Mouse (Mus musculus): ENCODE results near the gene Rbm47.

The Rbm47 gene

DNA sequence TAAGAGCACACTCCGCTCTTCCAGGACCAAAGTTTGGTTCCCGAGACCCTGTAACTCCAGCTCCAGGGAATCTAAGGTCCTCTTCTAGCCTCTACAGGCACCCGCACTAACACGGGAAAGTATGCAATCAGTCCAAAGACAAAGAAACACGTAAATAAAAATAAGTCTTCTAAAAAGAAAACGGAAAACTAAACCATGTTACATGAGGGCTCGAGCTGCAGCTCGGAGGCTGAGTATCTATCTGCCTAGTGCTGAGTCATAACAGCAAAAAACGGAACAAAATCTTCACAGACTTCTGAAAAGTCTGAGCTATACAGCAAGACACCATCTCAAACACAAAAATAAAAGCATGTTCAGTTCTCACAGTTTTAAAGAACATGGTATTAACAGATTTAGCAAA, 86.0 kb downstream of the Rbm47 start:
- no peak for DNase-seq (ENCODE audit: low read depth, low spot score)

DNA sequence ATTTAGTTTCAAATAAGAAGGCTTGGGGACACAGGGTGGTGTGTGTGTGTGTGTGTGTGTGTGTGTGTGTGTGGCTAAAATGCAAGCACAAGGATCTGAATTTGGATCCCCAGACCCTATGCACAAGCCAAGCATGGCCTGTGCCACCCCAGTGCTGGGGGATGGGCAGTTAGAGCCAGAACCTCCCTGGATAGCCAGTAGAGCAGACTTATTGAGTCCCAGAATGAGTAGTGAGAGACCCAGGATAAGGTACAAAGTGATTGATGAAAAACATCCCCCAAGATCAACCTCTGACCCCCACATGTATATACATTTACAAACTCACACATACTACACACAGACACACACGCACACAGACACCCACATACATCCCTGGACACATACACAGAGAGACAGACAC, 86.6 kb downstream of the Rbm47 start:
- no peak for DNase-seq (ENCODE audit: low read depth, low spot score)

DNA sequence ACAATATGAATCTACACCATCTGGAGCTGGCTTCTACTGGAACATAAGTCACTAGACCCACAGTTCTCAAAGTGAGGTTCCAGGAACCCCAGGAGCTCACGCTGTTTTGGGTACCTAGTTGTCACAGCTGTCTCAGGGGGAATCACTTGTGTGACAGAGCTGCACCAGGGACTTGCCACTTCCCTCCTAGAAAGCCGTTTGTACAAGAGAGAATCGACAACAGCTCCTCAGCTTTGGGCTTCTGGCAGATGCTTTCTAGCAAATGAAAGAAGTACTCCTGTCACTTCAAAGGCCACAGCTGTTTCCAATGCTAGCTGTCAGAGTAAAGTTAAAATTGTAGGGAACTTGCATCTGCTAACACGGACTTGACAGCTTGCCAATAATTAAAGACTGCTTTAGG, 87.4 kb downstream of the Rbm47 start:
- DNase-seq (ENCODE audit: low read depth, low spot score), result no peak

DNA sequence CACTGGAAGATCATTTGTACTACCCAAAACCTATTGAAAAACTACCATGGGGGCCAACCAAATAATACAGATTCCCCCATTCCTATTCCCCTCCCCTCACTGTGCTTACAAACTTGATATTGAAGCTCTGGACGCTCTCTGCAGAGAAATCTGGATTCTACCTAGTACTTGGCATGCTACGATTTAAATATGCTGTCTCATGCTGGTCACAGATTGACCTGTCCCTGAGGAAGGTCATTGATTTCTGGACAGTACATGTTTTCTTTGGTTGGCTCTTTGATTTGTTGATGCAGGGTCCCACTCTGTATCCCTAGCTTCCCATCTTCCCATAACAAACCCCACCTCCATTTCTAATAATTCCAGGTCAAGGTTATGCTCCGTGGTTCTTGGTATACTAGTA, 88.4 kb downstream of the Rbm47 start:
- DNase-seq (ENCODE audit: low read depth, low spot score), result no peak

DNA sequence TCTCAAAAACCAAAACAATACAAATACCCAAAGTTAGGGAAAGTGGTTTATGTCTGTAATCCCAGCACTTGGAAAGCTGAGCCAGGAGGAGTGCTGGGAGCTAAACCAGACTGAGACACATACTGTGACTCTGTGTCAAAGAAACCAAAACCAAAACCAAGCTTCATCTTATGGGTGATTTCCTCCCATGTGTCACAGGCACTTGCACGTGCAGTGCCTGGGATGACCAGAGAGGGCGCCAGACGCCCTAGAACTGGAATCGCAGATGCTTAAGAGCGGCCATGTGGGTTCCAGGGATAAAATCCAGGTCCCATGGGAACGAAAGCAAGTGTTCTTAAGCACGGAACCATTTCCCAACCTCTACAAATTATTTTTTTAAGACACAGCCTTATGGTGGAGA, 89.6 kb downstream of the Rbm47 start:
- DNase-seq (ENCODE audit: low read depth, low spot score), result peak; percentile 48

DNA sequence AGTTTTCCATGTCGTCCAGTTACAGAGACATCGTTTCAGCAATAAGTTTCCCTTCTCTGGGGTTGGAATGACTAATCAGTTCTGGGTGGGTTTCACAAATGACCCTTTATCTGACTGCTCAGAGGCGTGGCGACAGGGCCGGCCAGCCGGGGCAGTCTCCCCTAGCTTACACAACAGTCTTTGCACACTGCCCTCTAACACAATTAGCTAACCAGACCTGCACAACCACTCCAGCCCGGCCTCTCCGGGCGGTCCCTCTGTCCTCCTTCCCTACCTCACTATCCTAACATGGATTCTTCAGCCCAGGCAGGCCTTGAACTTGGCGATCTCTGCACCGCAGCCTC, 90.7 kb downstream of the Rbm47 start:
- no peak for DNase-seq (ENCODE audit: low read depth, low spot score)

DNA sequence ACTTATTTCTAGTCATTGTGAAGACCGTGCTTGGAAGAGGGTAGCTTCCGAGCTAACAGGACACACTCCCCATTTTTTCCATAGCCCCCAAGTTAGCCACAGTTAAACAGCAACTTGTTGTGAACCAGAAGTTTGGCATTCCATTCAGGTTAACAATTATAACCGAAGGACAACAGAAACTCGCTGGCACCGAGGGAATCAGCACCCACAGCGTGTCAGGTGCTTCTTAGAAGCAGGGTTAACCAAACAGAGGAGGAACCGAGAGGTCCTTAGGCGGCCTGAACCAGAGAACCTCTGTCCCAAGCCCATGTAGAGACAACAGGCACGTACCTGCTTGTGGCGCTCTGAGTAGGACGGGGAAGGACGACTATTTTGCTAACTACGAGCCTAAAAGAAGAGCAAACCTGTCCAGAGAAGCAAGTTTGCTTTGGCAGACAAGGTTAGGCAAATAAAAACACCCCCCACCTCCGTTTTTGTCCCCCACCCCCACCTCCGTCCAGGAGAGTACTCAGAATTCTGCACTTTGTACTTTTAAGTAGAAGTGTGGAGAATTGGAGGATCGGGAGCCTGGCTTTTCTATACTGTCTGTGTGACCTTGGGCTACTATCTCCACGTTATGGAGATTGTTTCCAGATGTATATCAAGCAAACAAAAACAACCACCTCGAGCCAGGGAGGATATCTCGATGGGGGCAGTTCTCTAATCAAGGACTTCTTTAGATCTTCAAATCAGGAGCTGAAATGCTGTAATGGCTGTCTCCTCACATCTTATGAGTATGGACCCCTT, 91.3 kb downstream of the Rbm47 start:
- no peak for DNase-seq (ENCODE audit: low read depth, low spot score)

DNA sequence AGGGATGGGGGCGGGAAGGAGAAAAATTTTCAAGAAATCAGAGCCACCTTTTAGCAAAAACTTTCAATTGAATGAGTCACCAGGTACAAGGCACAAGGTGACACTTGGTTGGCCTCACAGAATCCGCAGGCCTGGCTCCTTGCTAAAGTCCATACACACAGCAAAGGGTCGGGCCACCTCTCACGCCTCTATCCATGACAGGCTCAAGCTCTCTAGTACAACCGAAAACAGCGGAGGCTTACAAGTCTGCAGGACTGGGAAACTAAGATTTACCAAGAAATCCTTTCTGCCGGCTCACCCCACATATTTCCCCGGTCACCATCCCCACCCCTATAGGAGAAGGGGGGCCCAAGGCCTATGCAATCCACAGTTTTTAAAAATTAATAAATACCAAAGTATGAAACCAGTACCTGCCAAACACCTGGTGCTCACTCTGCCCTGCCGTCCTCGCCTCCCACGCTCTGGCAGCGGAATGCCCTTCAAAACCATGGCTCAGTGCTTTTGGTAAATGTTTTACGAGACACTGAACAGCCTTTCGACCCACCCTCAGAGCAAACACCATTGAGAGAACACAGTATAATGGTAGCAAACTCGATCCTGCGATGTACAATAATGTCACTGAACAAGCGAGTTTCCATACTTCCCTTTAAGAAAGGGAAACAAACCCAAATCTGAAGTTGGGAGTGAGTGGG, 92.2 kb downstream of the Rbm47 start:
- DNase-seq (ENCODE audit: low read depth, low spot score), result no peak

DNA sequence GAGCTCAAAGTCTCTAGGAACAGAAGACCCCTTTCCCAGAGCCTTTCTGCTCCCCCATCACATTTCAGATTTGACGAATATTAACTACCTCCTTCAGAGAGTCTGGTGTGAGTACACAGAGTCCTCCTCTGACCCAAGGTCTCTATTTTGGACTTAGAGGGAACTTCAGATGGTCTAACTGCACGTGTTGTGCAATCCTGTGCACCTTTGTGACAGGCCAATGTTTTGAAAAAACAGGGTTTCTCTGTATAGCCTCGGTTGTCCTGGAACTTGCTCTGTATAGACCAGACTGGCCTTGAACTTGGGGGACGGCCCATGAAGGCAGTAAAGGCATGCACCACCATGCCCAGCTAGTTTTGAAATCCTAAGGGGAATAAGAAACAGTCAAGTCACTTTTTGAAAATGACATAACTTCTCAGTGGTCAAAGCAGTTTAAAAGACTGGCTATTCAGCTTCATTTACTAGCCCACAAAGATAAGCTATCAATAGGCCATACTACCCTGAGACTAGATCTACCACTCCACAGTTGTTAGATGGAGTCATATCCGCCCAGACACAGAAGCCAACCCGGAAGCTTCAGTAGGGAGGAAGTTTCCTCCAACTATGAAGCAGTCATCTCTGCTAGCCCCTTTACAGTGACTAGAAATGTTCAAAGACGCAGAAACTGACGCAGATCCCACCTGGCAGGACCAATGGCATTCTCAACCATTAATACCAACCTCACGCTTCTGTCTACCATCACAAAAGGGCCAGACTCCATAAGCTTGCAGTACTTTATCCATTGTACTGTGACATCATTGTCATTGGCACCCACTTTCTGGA, 93.3 kb downstream of the Rbm47 start:
- DNase-seq (ENCODE audit: low read depth, low spot score), result no peak

DNA sequence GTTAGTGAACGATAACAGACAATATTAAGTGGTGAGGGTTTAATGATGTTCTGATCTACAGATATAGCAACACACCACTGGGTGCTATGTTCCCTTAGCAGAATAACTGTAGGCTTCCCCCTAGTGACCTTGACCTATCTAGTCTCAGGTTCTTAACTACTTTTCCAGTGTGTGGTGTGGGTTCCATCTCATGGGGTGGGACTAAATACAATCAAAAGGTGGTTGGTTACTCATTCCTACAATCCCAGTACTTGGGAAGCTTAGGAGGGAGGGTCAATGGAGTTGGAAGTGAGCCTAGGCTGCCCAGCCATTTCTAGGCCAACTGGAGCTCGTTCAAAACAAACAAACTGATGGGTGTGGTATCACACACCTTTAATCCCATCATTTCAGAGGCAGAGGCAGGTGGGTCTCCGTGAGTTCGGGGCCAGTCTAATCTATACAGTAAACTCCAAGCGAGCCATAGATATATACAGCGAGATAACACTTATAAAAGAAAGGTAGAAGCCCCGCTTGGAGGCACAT, 94.4 kb downstream of the Rbm47 start:
- DNase-seq (ENCODE audit: low read depth, low spot score), result no peak

DNA sequence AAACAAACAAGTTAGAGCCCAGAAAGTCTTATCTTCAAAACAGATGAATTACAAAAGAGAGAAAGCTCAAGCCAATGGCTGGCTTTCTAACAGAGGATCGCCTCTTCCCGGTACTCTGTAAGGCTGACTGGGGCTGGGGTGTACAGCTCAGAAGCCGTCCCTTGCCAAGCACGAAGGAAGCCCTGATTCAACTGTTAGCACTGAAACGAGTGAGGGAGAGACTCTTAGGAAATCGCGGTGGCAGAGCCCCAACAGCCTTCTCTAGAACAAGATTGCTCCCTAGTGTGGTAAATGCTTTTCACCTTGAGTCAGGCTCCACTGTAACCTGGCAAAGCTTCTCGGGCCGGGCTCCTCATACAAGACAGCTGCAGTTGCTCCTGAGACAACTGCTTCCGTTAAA, 95.5 kb downstream of the Rbm47 start:
- DNase-seq (ENCODE audit: low read depth, low spot score), result no peak

DNA sequence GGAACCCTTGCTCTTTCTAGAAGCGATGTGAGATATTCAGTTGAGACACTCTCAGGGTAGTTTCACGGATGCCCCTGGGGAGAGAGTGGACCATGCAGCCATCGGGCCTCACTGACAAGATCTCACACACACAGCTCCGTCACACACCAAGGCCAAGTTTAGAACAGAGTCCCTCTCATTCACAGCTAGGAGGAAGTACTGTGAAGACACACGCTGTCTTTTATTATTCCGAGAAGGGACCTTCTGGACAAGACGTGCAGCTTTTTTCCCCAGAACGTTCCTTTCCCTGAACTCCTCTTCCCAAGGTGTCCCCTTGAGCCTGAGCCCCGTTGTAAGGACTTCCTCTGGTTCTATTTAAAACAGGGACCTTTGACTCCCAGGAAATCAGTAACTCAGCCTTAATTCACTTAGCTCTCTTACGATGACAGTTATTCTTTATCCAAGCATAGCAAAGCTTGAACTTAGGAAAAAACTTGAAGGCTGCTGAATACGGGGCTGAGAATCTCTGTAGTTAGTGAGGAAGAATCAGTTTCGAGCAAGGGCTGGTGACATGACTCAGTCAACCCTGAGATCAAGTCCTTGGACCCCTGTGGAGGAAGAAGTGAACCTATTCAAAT, 96.1 kb downstream of the Rbm47 start:
- DNase-seq (ENCODE audit: low read depth, low spot score), result no peak

DNA sequence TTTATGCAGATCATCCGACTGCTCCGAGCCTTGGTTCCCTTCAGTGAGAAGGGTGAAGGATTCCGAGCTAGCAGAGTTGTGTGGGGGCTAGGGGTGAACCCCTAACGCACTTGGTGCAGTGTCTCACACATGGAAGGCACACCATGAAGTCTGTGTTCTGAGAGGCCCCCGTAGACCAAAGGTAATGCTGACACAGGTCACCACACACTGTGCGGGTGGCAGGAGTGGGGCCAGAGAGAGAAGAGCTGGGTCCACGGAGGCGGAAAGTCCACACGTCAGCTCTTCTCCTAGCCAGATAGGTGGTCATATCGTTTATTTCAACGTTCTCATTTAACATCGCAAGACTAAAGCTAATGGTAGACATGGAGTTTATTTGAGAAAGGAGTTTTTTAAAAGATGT, 97.0 kb downstream of the Rbm47 start:
- no peak for DNase-seq (ENCODE audit: low read depth, low spot score)

DNA sequence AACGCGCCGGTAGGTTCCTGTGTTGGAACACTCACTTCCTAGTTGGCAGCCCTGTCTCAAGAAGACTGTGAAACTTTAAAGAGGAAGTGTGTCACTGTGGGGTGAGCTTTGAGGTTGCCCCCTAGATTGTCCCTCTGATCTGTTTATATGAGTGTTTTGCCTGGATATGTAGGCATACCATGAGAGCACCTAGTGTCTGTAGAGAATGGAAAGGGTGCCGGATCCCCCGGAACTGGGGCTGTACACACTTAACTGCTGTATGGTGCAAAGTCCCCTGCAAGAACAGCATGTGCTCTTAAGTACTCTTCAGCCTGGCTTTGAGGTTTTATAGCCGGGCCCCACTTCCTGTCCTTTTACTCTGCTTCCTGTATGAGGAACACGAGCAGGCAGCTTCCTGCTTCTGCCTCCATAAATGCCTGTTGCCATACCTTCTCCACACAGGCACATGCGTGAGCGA, 97.9 kb downstream of the Rbm47 start:
- no peak for DNase-seq (ENCODE audit: low read depth, low spot score)

DNA sequence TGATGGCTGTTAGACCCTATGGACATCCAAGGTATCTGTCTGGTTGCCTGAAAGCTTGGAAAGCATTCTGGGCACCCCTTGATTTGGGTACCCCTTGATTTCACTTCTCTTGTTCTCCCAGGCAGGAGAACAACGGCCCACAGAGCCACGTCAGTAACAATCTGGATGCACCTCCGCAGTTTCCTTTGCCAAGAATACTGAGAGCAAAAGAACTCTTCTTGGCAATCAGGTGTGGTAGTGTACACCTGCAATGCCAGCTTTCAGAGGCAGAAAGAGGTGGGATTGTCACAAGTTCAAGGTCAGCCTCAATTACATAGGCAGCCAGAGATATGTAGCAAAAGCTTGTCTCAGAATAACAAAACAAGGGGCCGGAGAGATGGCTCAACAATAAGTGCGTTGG, 98.7 kb downstream of the Rbm47 start:
- no peak for DNase-seq (ENCODE audit: low read depth, low spot score)

DNA sequence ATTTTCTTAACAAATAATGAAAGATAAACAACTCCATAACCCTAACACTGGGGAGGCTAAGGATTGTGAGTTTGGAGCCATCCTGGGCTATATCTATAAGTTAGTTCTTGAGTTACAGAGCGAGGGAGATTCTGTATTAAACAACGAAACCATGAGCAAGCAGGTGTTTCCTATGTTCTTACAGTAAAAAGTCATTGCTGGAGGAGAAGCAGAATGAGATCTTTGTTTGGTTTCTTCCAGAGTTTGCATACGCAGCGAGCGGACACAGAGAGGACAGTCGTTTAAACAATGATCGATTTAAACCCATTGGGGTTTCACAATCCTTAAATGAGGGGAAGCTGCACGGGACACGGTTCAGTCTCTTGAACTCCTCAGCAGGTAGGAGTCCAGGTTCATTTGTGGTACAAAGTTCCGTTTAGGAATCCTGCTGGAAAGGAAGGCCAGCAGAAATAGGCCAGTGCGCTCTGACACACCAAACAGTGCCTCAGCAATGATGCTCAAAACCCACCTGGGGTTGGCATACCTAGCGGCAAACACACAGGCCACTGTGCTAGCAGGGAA, 99.2 kb downstream of the Rbm47 start:
- DNase-seq (ENCODE audit: low read depth, low spot score), result no peak

DNA sequence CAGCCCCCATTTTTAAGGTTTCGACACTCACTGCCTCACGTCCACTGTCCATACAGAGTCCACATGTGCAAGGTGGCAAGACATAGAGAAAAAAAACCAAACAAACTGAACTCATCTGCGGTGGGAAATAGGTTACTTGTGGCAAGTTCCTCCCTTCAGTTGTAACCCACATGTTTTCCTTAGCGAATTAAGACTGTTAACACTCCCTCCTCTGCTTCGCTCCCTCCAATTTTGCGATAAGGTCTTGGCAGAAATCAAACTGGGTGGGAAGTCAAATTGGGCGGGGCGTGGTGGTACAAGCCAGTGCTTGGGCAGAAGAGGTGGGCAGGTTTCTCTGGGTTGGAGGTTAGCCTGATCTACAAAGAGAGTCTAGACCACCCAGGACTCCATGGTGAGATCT, 101.2 kb downstream of the Rbm47 start:
- no peak for DNase-seq (ENCODE audit: low read depth, low spot score)

DNA sequence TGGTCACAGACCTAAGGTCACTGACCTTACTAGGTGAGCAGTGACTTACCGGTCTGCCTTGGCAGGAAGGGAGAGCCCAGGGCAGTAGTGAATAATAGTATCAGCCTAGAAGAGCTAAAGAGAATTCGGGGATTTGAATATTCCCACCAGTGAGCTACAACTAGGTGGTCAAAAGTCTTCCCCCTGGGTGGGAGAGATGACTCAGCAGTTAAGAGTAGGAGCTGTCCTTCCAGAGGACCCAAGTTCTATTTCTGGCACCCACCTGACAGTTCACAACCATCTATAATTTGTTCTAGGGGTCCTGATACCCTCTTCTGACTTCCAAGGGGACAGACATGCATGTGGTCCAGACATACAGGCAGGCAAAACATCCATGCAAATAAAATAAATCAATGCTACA, 102.6 kb downstream of the Rbm47 start:
- DNase-seq (ENCODE audit: low read depth, low spot score), result no peak

DNA sequence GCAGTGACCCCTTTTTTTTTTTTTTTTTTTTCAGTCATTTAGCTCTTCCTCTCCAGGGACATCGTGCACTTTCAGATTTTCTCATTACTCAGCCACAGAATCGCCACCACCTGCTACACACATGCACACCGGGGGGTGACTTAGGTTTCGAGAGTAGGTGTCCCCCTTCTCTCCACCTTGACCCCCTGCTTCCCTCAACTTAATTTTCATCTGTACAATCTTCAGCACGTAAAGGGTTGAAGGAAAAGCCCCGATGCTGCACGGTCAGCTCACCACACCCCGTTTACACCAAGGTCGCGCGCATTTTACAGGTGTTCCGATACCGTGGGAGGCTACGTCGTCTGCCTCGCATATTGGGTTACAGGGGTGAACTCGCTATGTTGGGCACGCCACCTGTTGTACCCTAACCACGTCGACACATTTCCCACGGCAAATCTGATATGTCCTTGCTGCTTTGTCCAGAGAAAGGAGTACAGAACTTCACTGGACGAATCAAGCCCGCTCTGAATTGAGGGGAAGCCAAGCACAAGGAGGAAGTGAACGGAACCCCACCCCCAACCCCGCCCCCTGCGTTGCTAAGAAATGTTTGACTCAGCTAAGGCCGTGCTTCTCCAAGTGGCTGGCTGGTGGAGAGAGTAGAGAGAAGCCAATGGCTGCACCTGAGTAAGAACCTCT, 103.3 kb downstream of the Rbm47 start:
- DNase-seq (ENCODE audit: low read depth, low spot score), result no peak

DNA sequence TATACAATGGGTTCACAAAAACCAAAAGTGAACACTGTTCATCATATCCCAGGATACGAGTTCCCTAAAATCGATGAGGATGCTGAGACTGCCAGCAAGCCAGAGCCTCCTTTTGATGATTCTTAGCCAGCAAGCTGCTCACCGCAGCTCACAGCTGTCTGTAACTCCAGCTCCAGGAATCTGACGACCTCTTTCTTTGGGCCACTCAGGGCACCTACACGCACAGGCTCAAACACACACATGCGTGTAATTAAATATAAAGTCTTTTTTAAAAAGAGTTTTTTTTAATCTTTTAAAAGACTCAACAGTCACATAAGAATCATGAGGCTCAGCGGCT, 103.8 kb downstream of the Rbm47 start:
- DNase-seq (ENCODE audit: low read depth, low spot score), result no peak

Data from embryo, embryonic 11.5 days (tissue).